Mouse (Mus musculus) cerebellum, adult 2 months (tissue): ENCODE measurements at regions not wholly inside any gene's neighbourhood (a gene's known extent, or its start where the extent isn't known, plus 50 kb on each side); places are given as distances from the start of the nearest gene placed in this dataset.

Source experiments
- DNase-seq, 2 experiments: peaks; one replicate each; pipeline ENCODE4 v3.0.0; 2021
- H3K27ac ChIP-seq: fragments of 200-500 bp; 2 replicates; pipeline ENCODE4 v1.5.1; 2012; ENCODE audit warnings: low read length, control low read depth, inconsistent platforms; ENCODE audit not compliant: insufficient read depth
- H3K27me3 ChIP-seq: fragments of 200-500 bp; 2 replicates; pipeline ENCODE4 v1.6.1; 2012; ENCODE audit warnings: inconsistent platforms, mild to moderate bottlenecking, low read length, moderate library complexity; ENCODE audit not compliant: control insufficient read depth, insufficient read depth
- H3K4me1 ChIP-seq: fragments of 200-500 bp; 2 replicates; pipeline ENCODE4 v1.6.1; 2011; ENCODE audit warnings: low read length; ENCODE audit not compliant: control insufficient read depth, insufficient read depth
- H3K4me3 ChIP-seq: fragments of 200-500 bp; replicated peaks from 2 replicates; pipeline ENCODE3; 2011; ENCODE audit warnings: mild to moderate bottlenecking, low read depth, low read length, control low read depth; ENCODE audit not compliant: insufficient read depth
- CTCF ChIP-seq: fragments of 200-500 bp; IDR thresholded peaks from 2 replicates; pipeline ENCODE4 v1.5.1; 2011; ENCODE audit warnings: low read depth, mild to moderate bottlenecking, control low read depth, low read length, moderate library complexity, borderline replicate concordance; ENCODE audit not compliant: insufficient read depth
- POLR2A ChIP-seq: fragments of 200-500 bp; IDR thresholded peaks from 2 replicates; pipeline ENCODE4 v1.6.1; 2011; ENCODE audit warnings: low read length, control low read depth, borderline replicate concordance; ENCODE audit not compliant: insufficient read depth
- WGBS: fragments of 180-500 bp; shearing (Covaris S2); methylation state at CpG from one replicate; pipeline ENCODE4 v1.1.7; 2018; 5-methylcytosine and 5-hydroxymethylcytosine counted together

- TF ChIP-seq POLR2A (no peak), CTCF (no peak)
- Histone ChIP-seq H3K4me3 (no peak overlapping the region), H3K27me3 (no peaks in the 10 kb centered on the region), H3K4me1 (no peaks in the 10 kb centered on the region), H3K27ac (no peak overlapping the region)
- WGBS: 90% methylated on average over 4 of the region's 4 CpGs
- no peak for DNase-seq
Observed at GRCm38 (mm10) chr5:35221451-35222305, 56.4 kb upstream of the Adra2c start.

GRCm38 (mm10) chr5:35216271-35216670 is 61.8 kb upstream of the Adra2c start:
- no peak overlapping the region for H3K4me3 ChIP-seq
- no peak overlapping the region for H3K27ac ChIP-seq
- no peak for DNase-seq
- WGBS: 78% methylated on average over 2 of the region's 2 CpGs
- TF ChIP-seq POLR2A (no peak), CTCF (no peak)
- H3K27me3 ChIP-seq: no peaks in the 10 kb centered on the region
- no peaks in the 10 kb centered on the region for H3K4me1 ChIP-seq

GRCm38 (mm10) chr5:35215480-35216195 is 62.5 kb upstream of the Adra2c start:
- H3K27ac ChIP-seq: no peak overlapping the region
- DNase-seq: no peak
- H3K27me3 ChIP-seq: no peaks in the 10 kb centered on the region
- H3K4me1 ChIP-seq: no peaks in the 10 kb centered on the region
- H3K4me3 ChIP-seq: no peak overlapping the region
- TF ChIP-seq POLR2A: no peak
- no peak for TF ChIP-seq CTCF
- WGBS: 85% methylated on average over 11 of the region's 11 CpGs

GRCm38 (mm10) chr5:35215007-35215406 is 63.1 kb upstream of the Adra2c start:
- Histone ChIP-seq H3K27ac (no peak overlapping the region), H3K4me3 (no peak overlapping the region), H3K4me1 (no peaks in the 10 kb centered on the region), H3K27me3 (no peaks in the 10 kb centered on the region)
- DNase-seq: no peak
- TF ChIP-seq CTCF (no peak), POLR2A (no peak)
- 93% methylated on average over 11 of the region's 11 CpGs for WGBS

GRCm38 (mm10) chr5:35209348-35209747 is 68.8 kb upstream of the Adra2c start:
- no peak overlapping the region for H3K27ac ChIP-seq
- no peaks in the 10 kb centered on the region for H3K27me3 ChIP-seq
- no peak overlapping the region for H3K4me3 ChIP-seq
- H3K4me1 ChIP-seq: 0 out of 2 replicates have a peak, but pooled peaks cover 4% of the 10 kb centered on the region
- no peak for TF ChIP-seq POLR2A
- TF ChIP-seq CTCF: no peak
- DNase-seq: no peak
- 70% methylated on average over 1 of the region's 1 CpGs for WGBS

GRCm38 (mm10) chr5:35204049-35204448 is 74.1 kb upstream of the Adra2c start:
- WGBS: 98% methylated on average over 6 of the region's 6 CpGs
- no peak overlapping the region for H3K27ac ChIP-seq
- no peaks in the 10 kb centered on the region for H3K27me3 ChIP-seq
- TF ChIP-seq CTCF (no peak), POLR2A (no peak)
- DNase-seq: no peak
- H3K4me3 ChIP-seq: no peak overlapping the region
- H3K4me1 ChIP-seq: peaks cover 9% of the 10 kb centered on the region

- Histone ChIP-seq H3K4me1 (peaks cover 18% of the 10 kb centered on the region), H3K4me3 (no peak overlapping the region), H3K27ac (no peak overlapping the region), H3K27me3 (no peaks in the 10 kb centered on the region)
- DNase-seq: peak; percentile 71 to 72
- 13% methylated on average over 5 of the region's 5 CpGs for WGBS
- TF ChIP-seq CTCF (no peak), POLR2A (no peak)
Observed at GRCm38 (mm10) chr5:35198468-35198867, 79.7 kb upstream of the Adra2c start.
